Mouse (Mus musculus) embryo, embryonic 9.5 days (tissue): Measurements from ENCODE around the gene Nrip3.

Experiments
- DNase-seq: peaks from one replicate; pipeline ENCODE4 v3.0.0-alpha.2; 2017; ENCODE audit errors: extremely low spot score

Gene Nrip3

DNA sequence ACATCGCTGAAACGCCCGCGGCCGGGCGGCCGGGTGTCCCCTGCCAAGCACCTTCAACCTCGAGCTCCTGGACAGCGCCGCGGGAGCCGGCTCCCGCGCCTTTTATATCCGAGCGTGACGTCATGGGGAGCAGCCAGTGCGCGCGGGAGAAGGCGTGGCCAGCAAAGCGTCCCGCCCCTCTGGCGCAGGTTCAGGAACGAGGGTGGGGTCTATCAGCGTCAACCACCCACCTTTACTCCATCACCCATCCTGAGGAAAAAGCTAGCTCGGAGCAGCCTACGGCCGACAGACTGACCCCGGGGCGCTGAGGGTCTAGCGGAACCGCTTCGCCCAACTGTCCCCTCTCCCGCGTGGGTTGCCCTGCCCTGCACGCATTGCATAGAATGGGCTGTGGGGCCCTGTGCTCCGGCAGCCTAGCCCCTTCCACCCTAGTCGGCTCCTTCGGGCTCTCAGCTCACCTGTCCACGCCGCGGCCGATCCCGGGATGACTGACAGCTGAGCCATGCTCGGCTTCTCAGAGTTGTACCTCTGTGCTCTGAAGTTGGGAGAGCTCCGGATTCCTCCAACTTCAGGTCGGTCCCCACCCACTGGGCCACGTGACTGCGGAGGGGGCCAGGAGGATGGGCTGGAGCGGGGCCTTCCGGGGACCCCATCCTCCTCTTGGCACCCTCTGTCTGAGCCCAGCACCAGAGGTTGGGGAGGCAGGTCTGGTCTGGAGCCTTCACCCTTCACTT, at the start of gene Nrip3:
Gene Nrip3, minus strand, starts transcription at position 556 of the 734 bp plus-strand sequence.
- DNase-seq = peak; percentile 87

DNA sequence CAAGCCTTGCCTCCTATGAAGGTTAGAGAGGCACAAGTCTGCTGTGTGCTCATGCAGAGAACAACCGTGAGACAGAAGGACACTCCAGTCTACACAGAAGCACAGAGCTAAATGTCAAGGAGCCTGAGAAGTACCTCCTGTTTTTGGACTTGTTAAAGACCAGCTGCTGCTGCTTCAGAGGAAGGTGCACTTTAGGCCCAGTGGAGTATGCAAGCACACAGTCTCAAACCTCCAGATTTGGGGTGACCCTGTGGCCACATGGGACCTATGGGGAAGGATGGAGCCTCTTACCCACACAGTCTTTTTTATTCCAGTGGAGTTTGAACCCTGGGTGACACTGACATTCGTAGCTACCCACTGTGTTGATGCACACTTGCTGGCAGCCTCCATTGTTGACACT, 49.6 kb upstream of the Nrip3 start:
- DNase-seq = no peak

DNA sequence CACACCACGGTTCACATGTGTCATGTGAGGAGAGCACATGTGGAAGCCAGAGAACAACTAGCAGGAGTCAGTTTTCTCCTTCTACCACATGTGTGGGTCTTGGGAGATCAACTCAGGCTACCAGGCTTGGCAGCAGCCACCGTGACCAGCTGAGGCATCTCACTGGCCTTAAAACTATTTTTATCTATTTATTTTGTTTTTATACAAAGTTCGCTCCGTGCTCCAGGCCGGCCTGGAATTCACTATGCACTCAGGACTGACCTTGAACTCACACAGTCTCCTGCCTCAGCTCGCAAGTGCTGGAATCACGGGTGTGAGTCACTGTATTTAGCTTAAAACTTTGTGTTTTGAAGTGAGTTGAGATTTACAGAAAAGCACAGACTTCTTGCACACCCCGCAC, 45.1 kb upstream of the Nrip3 start:
- DNase-seq = no peak

DNA sequence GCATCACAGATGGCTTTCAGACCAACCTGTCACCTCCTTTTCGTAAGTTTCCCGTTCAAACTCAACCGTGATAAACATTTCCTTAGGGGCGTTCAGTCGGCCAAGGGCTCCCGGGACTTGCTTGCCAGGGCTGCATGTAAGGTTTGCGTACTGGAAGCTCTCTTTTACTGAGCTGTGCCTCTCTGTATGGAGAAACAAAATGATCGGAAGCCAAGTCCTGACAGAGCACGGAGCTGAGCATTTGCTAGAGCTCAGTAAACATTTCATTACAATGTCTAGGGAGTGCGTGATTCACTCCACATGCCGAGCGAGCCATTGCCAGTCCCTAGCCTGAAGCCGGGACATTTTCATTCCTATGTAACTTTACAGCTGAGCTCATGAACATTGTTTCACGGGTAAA, 43.5 kb upstream of the Nrip3 start:
- DNase-seq = no peak

DNA sequence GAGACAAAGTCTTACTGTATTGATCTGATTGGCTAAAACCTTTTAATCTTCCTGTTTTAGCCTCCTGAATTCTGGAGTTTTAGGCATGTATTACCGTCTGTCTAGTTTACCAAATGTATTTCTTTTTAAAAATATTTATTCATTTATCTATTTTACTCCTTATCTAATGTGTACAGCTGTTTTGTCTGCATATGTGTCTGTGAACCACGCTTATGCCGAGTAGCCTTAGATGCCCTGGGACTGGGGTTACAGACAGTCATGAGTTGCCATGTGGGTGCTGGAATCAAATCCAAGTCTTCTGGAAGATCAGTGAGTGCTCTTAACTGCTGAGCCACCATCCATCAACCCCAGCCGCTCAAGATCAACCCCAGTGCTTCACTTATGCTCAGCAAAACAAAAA, 36.8 kb upstream of the Nrip3 start:
- DNase-seq = no peak

DNA sequence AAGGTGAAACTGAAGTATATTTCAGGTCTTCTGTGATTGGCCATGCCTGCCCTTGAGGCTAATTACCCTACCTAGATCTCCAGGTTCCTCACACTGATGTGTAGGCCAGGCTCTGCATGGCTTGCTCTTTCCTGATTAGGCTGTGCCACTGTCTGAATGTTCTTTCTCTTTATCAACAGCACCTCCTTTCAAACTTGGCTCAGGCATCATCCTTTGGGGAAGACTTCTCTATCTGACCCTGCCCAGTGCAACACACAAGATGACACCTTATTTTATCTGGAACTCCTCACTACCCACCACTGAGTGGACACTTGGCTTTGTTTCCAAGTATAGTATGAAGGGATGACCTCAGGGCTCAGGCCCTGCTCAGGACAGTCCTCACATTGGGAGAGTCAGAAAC, 36.1 kb upstream of the Nrip3 start:
- DNase-seq = no peak

DNA sequence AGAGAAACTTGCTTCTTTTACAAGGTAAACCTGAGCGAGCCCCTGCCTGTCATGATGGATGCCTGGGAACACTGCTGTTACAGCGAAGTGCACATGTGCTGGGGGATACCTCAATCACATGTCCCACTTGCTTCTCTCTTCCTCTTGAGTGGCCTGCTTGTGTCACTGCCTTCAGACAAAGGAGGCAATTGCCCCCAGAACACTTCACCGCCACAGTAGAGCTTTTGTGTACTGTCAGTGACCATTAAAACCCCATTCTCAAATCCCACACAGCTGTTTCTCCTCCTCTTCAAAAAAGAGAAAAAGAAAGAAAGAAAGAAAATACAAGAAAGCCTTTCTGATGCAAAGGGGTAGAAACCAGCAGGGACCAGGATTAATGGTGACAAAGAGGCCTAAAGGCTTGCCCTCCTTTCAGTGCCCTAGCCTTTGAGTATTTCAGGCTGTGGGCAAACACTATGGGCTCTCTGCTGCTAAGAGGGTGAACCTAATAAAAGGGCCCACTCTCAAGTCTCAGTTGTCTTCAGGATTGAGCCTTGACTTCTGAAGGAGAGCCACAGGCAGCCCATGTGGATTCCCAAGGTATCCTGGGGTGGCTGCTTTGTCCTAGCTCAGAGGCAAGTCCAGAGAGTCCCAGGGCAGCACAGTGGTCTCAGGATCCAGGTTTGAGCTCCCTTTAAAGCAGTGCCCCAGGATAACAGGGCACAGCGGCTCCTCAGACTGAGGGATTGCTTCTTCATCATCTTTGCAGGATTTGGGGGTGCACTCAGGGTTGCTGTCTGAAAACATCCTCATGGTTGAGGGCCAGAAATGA, 31.7 kb upstream of the Nrip3 start:
- DNase-seq = peak; percentile 39

DNA sequence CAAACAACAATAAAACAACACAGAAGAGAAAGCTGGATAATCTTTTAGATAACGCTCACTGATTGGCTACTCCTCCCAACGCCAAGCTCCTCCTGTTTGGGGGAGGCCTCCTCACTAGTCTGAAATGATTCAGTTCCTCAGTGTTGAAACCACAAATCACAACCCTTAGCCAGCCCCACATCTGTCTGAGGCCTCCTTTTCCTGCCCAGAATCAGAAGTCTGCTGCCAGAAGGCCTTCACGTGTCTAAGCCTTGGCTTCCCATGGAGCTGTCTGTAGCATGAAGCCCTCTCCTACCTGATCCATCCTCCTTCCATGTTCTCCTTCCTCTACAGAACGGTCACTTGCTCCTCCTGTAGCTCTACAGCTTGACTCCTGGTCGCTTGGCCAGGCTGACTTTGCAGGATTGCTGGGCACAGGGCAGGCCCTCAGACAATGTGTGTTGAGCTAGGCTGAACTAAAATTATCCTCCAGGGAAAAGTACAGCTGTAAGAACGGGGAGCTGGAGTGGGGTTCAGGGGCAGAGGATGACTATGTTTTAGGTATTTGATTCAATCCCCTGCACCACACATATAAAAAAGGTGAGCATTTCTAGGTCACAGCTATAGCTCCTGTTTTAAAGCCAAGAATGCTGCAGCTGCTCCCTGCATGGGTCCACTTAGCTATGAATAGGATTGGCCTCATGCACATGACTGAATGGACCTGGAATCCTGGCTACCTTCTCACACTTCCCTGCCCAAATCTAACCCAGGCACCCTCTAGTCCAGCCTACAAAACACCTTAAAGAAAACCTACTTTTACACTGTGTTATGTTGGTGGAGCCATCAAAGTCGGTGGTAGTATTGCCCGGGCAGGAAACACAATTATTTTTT, 26.0 kb upstream of the Nrip3 start:
- no peak for DNase-seq

DNA sequence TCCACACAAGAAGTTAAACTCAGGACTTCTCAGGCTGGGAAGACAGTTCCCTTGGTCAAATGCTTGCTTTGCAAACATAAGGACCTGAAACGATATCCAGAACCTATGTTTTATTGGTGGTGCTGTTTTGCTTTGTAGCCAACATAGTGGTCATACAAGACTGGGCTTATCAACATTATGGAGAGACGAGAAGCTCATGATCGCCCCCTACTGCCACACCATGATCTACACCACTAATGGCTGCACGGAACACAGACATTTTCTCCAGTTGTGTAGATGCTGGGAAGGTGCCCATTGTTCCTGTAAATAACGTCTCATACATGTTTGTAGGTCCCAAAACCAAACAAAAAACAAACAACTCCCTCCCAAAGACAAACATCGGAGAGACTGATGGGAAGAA, 23.0 kb upstream of the Nrip3 start:
- peak; percentile 19 for DNase-seq

DNA sequence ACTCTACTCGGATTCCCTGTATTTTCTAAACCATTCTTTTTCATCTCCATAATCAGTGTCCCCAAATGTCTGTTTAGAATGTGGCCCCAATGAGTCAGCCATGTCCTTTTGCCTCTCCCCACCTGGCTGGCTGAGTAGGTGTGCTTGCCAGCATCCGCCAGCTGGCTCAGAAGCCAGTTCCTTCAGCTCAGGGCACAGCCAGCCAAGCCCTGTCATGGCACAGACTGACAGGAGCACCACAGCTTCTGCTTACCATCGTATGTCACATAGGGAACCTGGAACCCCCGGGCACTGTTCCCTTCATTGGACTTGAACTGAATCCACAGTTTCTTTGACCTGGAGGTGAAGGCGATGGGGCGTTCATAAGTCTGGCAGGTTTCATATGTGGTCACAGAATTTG, 22.5 kb upstream of the Nrip3 start:
- no peak for DNase-seq

DNA sequence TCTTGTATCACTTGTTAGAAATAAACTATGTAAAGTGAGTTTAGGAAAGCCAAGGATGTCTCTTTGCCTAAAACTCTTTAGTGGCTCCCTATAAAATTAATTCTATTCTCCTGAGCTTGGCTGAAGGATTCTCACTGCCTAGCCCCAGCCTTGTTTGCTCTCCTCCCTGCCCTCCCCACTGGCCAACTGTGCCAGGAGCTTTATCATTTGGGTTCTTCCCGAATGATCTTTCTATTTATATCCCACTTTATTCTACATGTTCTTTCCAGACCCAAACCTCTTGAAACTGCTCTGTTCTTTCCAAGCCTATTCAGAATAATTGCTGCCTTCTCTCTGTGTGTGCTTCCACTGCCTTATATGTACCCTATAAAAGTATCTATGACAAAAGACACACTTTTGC, 21.7 kb upstream of the Nrip3 start:
- no peak for DNase-seq

DNA sequence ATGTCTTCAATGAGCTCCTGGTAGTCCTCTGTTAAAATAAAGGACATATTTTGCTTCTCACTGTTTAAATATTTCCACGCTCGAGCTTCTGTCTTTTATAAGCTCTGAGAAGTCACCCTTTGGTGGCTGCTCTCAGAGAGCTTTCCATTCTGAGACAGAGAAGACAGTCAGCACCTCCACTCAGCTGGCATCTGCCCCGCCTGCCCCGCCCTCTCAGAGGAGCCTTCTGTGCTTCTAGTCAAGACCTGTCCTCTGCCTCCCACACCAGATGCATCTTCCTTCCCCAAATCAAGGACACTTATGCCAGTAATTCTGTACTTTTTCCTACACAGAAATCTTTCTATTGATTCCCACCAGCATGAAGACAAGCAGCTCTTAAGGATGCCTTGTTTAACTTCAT, 18.8 kb upstream of the Nrip3 start:
- DNase-seq = no peak

DNA sequence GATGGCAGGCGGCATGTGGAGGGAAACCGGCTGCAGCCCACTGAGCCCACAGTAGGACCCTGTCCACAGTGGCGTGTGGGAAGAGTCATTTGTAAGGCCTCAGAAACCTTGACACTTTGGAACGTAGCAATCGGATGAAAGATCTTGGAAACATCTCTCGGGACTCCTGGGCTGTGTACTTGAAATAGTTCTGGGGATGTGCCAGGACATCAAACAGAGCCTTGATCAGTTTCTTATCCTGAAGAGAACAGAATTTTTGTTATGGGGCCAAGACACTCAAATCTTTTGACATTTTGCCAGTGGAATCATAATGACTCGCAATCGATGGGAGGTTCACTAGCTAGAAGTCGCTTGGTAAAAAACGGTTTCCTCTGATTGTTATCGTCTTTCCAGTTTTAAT, 17.3 kb upstream of the Nrip3 start:
- no peak for DNase-seq

DNA sequence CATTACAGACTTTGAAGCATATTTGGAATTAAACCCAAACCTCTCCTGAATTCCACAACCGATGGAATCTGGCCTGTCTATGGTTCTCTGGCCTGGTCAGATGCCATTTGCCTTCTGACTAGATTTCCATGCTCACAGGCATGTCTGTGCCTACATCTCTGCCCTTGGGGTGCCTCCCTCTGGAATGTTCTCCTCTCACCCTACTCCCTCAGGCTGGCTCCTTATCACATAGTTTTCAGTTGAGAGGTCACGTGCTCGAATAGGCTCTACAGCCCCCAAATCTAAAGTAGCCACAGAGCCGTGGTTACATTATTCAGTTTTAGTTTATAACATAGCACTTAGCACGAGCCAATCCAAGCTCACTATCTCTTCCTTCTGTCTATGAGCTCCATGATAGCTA, 13.7 kb upstream of the Nrip3 start:
- no peak for DNase-seq

DNA sequence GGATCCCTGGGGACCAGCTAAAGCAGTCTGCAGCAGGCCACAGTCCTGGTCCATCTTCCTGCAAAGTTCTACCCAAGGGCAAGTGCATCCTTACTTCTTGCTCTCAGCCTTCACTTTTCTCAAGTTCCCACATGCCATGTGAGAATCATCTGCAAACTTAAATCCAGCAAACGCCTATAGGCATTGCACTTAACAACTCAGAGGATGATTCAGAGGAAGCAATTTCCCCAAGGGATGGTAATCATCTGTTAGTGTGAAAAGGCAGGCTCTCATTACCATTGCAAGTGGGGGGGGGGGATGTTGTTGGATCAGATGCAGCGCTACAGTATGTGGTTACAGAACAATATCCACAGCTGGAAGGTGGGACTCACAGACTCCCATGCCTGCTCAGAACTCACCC, 12.7 kb upstream of the Nrip3 start:
- DNase-seq = no peak

DNA sequence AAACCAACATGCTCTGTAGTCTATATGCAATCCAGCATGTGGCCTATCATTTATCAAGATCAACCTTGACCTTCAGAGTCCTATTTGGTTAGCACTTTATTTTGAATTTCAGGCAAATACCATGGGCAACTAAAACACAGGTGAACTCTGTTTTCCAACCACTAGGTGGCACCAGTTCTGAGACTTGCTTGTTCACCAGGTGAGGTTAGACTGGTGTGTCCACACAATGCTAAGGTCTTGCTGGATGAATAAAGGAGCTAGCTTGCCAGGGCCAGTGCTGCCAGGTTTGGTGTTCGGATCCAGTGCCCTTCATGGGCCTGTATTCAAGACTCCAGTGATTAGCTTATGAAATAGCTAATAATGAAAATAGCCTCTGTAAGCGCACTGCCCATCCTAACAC, 10.9 kb upstream of the Nrip3 start:
- peak; percentile 50 for DNase-seq

DNA sequence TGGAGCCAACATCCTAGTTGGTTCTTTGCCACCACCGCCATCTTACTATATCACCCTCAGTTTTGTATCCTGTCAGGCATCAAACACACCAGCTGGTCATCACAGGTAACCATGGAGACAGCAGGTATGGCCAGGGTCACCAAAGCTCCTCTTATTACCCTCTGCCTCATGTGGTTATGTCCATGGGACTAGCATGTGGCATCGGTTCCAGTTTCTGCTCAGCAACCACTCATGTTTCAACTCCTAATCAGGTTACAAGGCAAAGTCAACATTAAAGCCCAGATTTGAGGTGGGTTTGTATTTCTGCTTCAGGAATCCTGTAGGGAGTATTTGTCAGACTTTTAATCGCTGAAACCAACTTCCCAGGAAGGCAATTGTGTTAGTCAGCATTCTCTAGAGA, 9.0 kb upstream of the Nrip3 start:
- DNase-seq = no peak

DNA sequence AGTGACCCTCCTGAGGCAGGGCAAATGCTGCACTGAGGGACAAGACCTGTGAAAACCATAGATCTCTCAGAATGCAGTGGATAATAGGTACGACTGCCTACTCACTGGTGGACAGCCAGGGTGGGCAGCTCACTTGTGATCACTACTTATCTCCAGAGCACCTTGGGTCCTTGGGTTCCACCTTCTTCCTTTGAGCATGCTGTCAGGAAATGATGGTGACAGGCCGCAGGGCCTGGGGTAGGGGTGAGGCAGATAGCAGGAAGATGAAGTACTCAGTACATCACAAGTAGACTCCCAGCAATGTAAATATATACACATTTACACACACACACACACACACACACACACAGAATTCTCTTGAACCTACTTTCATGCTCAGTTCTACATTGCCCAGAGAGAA, 6.0 kb upstream of the Nrip3 start:
- DNase-seq = no peak

DNA sequence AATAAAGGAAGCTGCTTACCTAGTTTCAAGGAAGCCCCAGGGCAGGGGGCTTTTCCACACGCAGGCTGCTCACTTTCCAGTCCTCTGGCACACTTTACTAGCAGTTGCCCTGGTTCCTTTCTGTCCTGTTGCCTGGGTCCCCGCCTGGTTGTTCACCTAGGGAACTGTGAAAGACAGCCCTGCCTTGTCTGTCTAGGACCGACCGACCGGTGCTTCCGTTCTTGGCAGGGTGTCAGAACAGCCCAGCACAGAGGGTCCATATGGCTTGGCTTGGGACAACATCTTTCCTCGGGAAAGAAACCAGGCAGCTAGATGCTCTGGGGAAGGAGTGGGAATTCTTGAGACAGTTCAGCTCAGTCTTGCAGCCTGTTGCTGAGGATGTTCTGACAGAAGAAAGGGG, 1.5 kb upstream of the Nrip3 start:
- DNase-seq = no peak

DNA sequence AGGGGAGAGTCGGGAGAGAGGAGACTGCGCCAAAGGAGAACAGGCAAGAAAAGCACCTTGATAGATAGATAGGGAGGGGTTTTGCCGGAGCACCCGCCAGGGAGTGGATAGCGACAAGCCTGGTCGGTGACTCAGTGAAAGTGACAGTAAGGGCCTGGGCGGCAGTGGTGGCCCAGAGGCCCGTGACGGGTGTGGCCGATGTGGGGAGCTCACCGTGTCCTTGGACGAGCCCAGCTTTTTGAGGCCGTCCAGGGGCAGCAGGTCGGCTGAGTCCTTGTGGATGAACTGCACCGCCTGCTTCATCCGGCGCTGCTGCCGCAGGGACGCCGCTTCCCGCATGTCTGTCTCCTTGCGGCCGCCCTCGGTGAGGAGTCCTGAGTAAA, 747 bp downstream of the Nrip3 start:
- DNase-seq = no peak

DNA sequence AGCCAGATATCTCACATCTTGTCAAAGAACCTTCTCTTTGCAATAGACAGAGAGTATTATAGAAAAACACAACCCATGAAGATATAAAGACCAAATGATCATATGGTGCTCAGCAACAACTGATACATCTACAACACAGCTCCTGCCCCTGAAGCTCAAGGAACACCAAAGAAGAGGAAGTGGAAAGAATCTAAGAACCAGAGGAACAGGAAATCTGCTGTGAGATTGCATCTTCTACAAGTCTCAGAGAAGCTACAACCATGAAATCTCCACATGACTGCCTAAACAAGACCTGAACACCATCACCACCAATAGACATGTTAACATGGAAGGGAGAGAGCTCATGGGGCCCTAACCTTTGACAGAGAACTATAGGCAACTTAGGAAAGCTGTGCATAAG, 9.6 kb downstream of the Nrip3 start:
- no peak for DNase-seq

DNA sequence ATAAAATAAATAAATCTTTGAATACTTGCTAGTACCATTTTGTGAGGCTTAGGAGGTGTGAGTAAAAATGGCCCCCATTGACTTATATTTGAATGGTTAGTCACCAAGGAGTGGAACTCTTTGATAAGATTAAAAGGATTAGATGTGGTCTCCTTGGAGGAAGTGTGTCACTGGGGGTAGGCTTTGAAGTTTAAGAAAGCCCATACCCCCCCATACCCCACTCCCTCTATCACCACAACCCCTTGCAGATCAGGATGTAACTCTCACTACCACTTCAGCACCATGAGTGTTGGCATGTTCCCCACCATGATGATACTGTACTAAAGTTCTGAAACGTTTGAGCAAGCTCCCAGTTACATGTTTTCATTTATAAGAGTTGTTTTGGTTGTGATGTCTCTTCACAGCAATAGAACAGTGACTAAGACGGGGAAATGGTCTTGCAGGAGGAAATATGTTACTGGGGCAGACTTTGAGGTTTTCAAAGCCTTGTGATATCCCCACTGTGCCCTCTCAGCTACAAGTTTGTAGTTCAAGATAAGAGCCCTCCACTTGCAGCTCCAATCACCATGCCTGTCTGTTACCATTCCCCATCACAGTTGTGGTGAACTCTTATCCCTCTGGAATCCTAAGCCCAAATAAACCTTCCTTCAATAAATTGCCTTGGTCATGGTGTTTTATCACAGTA, 13.0 kb downstream of the Nrip3 start:
- DNase-seq = no peak
